Mouse (Mus musculus) layer of hippocampus, adult 18-20 months (tissue): Measurements from ENCODE around the gene Cacna1b. TPM values are rescaled to one million over a fixed set of nuclear protein-coding genes. Genes with fewer than 3 reads are reported as not detected.

Experiments used
- DNase-seq, 2 experiments: peaks; one replicate each; pipeline ENCODE4 v3.0.0; 2022; ENCODE audit warnings: low spot score in 2 of 2
- total RNA-seq, 2 experiments: library from RNA; stranded (reverse); gene quantifications; 2 replicates each; pipeline ENCODE4 v1.2.3; 2021

Gene Cacna1b
- total RNA-seq, 2 experiments from 2014 or later, result 71.1 to 71.2 TPM

- no peak for DNase-seq
These were observed 43.1 kb downstream of the Cacna1b start for GRCm38 (mm10) chr2:24719645-24720379.

- no peak for DNase-seq
These were observed 44.0 kb downstream of the Cacna1b start for GRCm38 (mm10) chr2:24718906-24719305.

GRCm38 (mm10) chr2:24717963-24718362, 45.0 kb downstream of the Cacna1b start:
- DNase-seq, result no peak

GRCm38 (mm10) chr2:24717461-24717860, 45.5 kb downstream of the Cacna1b start:
- DNase-seq, result peak in 1 of 2 experiments; percentile 38

- DNase-seq, result no peak
These were observed 57.0 kb downstream of the Cacna1b start for GRCm38 (mm10) chr2:24705929-24706328.

GRCm38 (mm10) chr2:24702208-24702957, 60.6 kb downstream of the Cacna1b start:
- no peak for DNase-seq

DNA sequence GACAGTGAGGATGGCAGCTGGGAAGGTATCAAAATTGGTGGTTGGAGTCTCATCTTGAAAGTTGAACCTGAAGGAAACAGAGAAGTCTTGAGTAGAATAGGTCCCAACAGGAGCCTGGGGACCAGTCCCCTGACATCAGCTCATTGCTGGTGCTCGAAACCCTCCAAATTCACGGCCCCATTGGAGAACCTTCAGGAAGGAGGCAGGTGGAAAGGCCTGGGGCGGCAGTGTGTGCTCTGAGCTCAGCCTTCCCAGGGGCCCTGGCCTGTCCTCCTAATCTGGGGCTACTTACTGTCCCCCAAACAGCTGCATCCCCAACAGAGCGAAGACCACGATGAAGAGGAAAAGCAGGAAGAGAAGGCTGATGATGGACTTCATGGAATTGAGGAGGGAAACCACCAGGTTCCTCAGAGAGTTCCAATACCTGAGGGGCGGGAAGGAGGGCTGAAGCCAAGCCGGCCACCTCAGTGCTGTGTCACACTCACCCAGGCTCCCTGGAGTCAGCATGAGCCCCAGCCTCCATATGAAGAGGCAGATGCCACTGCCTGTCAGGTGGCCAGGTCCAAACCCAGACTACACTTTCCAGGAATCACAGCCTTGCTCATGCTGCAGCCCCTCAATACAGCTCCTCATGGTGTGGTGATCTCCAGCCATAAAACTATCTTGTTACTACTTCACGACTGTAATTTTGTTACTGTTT, 65.5 kb downstream of the Cacna1b start:
- DNase-seq, result no peak

DNA sequence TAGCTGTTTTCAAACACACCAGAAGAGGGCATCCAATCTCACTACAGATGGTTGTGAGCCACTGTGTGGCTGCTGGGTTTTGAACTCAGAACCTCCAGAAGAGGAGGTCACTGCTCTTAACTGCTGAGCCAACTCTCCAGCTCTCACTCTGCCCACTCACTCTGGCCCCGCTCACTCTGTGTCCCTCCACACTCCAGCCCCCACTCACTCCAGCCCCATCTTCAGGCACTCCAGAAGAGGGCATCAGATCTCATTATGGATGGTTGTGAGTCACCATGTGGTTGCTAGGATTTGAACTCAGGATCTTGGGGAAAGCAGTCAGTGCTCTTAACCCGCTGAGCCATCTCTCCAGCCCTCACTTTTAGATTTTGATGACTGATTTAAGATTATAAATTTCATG, 70.6 kb downstream of the Cacna1b start:
- no peak for DNase-seq

GRCm38 (mm10) chr2:24690356-24690755, 72.6 kb downstream of the Cacna1b start:
- no peak for DNase-seq

DNA sequence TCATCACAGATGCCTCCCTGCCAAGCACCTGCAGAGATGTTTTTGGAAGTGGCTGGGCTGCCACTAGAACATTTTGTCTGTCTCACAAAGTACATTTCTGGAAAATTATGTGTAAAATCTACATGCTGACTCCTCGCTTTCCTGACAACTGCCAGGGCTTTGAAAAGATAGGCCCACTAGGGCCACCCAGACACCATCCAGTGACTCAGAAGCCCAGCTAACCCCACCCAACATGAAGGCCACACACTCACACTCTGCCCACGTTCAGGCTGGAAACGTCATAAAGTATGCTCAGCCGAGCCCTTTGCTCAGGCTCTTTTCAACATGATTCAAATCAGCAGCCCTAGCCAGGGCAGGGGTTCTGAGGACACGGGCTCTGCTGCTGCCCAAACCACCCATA, 77.6 kb downstream of the Cacna1b start:
- peak in 1 of 2 experiments; percentile 29 for DNase-seq

GRCm38 (mm10) chr2:24684796-24685195, 78.2 kb downstream of the Cacna1b start:
- DNase-seq, result peak in 1 of 2 experiments; percentile 57

DNA sequence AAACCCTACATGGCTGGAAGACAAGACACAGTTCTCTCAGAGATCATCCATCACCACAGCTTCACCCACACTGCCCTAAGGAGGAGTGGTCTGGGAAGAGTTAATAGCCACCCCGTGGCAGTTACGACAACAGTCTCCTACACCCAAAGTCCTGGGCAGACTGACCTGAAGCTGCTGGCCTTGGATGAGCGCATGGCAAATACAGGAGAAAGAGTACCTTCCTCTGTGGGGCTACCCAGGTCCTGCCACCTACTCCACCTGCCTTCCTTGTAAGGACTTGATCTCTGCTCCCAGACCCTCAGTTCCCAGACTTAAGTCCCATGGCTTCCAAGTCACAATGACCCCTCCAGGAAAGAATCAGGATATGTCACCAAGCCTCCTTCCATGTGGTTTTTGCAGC, 79.7 kb downstream of the Cacna1b start:
- DNase-seq, result no peak

DNA sequence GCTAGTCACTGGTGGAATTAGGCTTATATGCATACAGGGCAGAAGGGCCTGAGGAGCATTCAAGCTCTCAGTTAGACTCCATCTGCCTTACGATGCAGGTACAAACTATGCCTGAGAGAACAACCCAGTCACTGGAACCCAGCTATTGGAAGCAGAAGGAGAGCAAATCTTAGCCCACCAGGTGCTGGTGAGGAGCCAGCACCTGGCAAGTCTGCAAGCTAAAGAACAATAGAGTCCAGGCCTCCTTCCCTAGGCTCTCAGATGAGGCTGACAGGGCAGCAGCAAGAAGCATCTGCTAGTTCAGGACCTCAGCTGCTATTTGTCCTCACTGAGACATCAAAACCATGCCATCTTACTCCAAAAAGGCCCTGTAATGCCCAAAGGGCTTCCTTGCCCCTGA, 82.2 kb downstream of the Cacna1b start:
- no peak for DNase-seq

DNA sequence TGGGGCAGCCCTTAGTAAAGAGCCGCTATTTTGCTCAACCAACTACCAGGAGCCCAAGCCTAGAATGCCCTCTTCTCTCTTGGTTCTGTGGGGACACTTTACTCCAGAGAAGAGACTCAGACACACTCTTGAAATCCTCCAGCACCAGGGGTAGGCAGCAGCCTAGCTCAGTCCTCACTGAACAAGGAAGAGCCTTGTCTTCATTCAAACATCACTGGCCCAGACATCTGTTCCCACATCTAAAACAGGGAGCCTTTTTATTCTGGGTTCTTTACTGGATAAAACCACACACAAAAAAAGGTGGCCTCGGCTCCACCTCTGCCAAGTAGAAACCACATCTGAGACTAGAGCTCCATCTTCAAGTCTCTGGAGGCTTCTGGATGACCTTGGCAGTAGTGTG, 82.8 kb downstream of the Cacna1b start:
- no peak for DNase-seq

- peak in 1 of 2 experiments; percentile 54 for DNase-seq
These were observed 83.8 kb downstream of the Cacna1b start for GRCm38 (mm10) chr2:24679012-24679651.

GRCm38 (mm10) chr2:24678538-24678937, 84.4 kb downstream of the Cacna1b start:
- no peak for DNase-seq

GRCm38 (mm10) chr2:24678110-24678509, 84.8 kb downstream of the Cacna1b start:
- DNase-seq, result no peak

DNA sequence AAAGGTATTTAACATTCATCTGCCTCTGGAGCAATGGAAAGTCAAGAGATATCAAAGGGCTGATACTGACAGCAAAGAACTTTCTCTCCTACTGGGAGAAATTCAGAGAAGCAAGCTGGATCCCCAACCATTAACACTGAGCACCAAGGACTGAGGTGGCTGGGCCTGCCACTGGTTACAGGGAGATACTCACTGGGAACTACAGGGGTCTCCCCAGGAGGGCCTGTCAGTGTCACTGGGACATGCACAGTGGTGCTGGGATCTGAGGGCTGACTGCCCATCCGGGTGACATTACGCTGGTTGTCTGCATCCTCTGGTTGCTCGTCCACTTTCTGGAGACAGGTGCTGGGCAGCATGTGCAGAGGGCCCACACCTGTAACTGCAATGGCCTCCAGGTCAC, 85.3 kb downstream of the Cacna1b start:
- no peak for DNase-seq

GRCm38 (mm10) chr2:24674432-24675006, 88.4 kb downstream of the Cacna1b start:
- DNase-seq, result no peak

- peak in 1 of 2 experiments; percentile 61 for DNase-seq
These were observed 94.4 kb downstream of the Cacna1b start for GRCm38 (mm10) chr2:24668598-24668997.

DNA sequence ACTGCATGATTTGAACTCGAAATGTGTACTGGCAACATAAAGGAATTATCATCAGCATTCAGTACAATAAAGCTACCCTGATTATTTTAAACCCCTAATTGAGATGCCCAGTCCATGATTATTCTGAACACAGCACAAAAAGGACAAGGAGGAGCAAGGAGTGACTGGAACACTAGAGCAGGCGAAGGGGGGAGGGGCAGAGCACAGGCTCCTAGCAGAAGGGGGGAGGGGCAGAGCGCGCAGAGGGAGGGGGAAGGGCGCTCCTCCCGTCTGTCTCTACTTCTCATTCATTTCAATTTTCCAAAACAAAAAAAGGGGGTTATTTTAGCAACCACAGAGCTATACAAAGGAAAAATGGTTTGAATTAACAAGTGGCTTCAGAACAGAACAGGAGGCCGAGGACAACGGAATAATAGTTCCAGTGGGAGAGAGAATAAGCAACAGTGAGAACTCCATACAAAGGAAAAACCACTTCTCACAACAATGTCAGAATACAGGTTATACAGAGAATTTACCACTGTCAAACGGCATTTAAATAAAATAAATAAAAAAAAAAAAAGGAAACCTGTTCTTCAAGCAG, 98.2 kb downstream of the Cacna1b start:
- peak in 1 of 2 experiments; percentile 34 for DNase-seq
